Mouse (Mus musculus): ENCODE results near the gene Slc37a2. TPM values are rescaled to one million over a fixed set of nuclear protein-coding genes. Genes with fewer than 3 reads are reported as not detected.
A peak's percentile ranks its signal among the peaks of the same experiment; 100 is the strongest.
"Not testable (repeated sequence)": the region's sequence is repeated elsewhere in the genome, so short reads cannot be mapped to it uniquely, and the experiment has no call there.

The Slc37a2 gene
- 1.5 and 1.6 TPM in 2 replicates for polyA plus RNA-seq (2012; rRNA removed)

- peak; percentile 89 for DNase-seq (ENCODE audit: low read depth)
- TF ChIP-seq POLR2A (IDR thresholded peaks at IDR 0.05; ENCODE audit: borderline replicate concordance, extremely low read depth, insufficient read depth, insufficient read length, poor library complexity, severe bottlenecking), result no peak
- TF ChIP-seq CTCF (IDR thresholded peaks at IDR 0.05; ENCODE audit: borderline replicate concordance, extremely low read depth, insufficient read depth, insufficient read length), result no peak
Measured at GRCm38 (mm10) chr9:37255149-37255888, at the start of gene Slc37a2. Gene Slc37a2, minus strand, starts transcription at chr9:37255738.

GRCm38 (mm10) chr9:37301720-37302119 is 46.2 kb upstream of the Slc37a2 start:
- no peak for TF ChIP-seq POLR2A (IDR thresholded peaks at IDR 0.05; ENCODE audit: borderline replicate concordance, extremely low read depth, insufficient read depth, insufficient read length, poor library complexity, severe bottlenecking)

DNA sequence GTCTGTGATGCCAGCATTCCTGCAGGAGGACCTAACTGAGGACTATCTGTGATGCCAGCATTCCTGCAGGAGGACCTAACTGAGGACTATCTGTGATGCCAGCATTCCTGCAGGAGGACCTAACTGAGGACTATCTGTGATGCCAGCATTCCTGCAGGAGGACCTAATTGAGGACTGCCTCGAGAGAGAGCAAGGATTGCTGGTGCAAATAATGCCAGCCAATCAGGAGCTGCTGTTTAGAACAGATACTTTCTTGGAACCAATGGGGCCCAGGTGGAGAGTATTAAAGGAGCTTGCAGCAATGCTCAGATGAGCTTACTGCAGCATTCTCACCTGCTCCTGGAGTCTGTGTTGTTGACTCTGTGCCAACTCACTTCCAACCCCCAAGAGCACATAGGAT is 45.0 kb upstream of the Slc37a2 start:
- DNase-seq (ENCODE audit: low read depth), result not testable (repeated sequence)

More at GRCm38 (mm10) chr9:37301720-37302119, 46.2 kb upstream of the Slc37a2 start:
- no peak for DNase-seq (ENCODE audit: low read depth)

GRCm38 (mm10) chr9:37295586-37295985 is 40.0 kb upstream of the Slc37a2 start:
- TF ChIP-seq CTCF (IDR thresholded peaks at IDR 0.05; ENCODE audit: borderline replicate concordance, extremely low read depth, insufficient read depth, insufficient read length) (no peak), POLR2A (IDR thresholded peaks at IDR 0.05; ENCODE audit: borderline replicate concordance, extremely low read depth, insufficient read depth, insufficient read length, poor library complexity, severe bottlenecking) (no peak)
- no peak for DNase-seq (ENCODE audit: low read depth)

DNA sequence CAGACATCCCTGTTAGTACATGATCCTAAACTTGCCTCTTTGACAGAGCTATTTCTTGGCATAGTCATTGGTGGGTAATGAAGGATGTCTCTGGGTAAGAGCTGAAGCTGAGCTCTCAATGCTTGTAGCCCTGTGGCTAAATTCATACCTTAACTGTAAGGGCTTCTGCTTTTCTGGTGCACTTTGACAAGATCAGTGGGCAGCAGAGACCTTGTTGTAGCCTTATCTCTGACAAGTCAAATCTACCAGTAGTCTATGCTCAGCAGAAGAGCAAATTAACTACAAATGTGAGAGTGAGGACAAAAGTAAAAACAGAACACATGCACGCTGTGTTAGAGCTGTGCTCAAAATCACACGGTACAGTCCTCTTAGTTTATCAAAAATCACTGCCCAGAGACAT is 11.1 kb upstream of the Slc37a2 start:
- DNase-seq (ENCODE audit: low read depth), result no peak
- no peak for TF ChIP-seq CTCF (IDR thresholded peaks at IDR 0.05; ENCODE audit: borderline replicate concordance, extremely low read depth, insufficient read depth, insufficient read length)
- no peak for TF ChIP-seq POLR2A (IDR thresholded peaks at IDR 0.05; ENCODE audit: borderline replicate concordance, extremely low read depth, insufficient read depth, insufficient read length, poor library complexity, severe bottlenecking)

GRCm38 (mm10) chr9:37255889-37256225 is 319 bp upstream of the Slc37a2 start:
- no peak for TF ChIP-seq POLR2A (IDR thresholded peaks at IDR 0.05; ENCODE audit: borderline replicate concordance, extremely low read depth, insufficient read depth, insufficient read length, poor library complexity, severe bottlenecking)
- TF ChIP-seq CTCF (IDR thresholded peaks at IDR 0.05; ENCODE audit: borderline replicate concordance, extremely low read depth, insufficient read depth, insufficient read length), result peak; percentile 77; the same call in 1 of the 2 replicates
- peak; percentile 88 for DNase-seq (ENCODE audit: low read depth)

DNA sequence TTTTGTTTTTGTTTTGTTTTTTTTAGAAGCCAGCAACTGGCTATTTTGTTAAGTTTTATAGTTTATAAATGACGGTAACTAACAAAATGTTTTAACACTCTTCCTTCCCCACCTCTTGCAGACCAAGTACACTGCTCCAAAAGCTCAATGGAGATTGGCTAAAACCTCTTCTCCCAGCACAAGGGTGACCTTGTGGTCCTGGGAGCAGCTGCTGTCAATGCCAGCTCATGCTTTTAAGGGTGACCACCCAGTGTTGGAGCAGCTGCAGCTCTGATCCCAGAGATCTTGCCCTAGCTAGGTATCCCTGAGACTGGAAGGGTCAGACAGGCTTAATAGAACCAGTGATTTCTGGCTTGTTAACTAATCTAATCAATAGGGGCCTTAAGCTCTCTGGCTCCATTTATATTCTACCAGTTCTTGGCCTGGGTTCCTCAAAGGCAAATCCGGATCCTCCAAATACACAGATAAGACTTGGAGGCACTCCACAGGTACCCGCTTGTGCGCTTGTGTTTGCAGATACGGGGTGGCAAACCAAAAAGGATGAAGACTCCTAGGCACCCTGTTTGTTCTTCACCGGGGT is 917 bp downstream of the Slc37a2 start:
- no peak for TF ChIP-seq CTCF (IDR thresholded peaks at IDR 0.05; ENCODE audit: borderline replicate concordance, extremely low read depth, insufficient read depth, insufficient read length)
- no peak for TF ChIP-seq POLR2A (IDR thresholded peaks at IDR 0.05; ENCODE audit: borderline replicate concordance, extremely low read depth, insufficient read depth, insufficient read length, poor library complexity, severe bottlenecking)
- DNase-seq (ENCODE audit: low read depth), result no peak

- no peak for DNase-seq (ENCODE audit: low read depth)
- TF ChIP-seq CTCF (IDR thresholded peaks at IDR 0.05; ENCODE audit: borderline replicate concordance, extremely low read depth, insufficient read depth, insufficient read length) (no peak), POLR2A (IDR thresholded peaks at IDR 0.05; ENCODE audit: borderline replicate concordance, extremely low read depth, insufficient read depth, insufficient read length, poor library complexity, severe bottlenecking) (no peak)
Measured at GRCm38 (mm10) chr9:37250631-37251030, 4.9 kb downstream of the Slc37a2 start.

- TF ChIP-seq POLR2A (IDR thresholded peaks at IDR 0.05; ENCODE audit: borderline replicate concordance, extremely low read depth, insufficient read depth, insufficient read length, poor library complexity, severe bottlenecking), result no peak
- no peak for TF ChIP-seq CTCF (IDR thresholded peaks at IDR 0.05; ENCODE audit: borderline replicate concordance, extremely low read depth, insufficient read depth, insufficient read length)
- DNase-seq (ENCODE audit: low read depth), result no peak
Measured at GRCm38 (mm10) chr9:37249976-37250375, 5.6 kb downstream of the Slc37a2 start.

DNA sequence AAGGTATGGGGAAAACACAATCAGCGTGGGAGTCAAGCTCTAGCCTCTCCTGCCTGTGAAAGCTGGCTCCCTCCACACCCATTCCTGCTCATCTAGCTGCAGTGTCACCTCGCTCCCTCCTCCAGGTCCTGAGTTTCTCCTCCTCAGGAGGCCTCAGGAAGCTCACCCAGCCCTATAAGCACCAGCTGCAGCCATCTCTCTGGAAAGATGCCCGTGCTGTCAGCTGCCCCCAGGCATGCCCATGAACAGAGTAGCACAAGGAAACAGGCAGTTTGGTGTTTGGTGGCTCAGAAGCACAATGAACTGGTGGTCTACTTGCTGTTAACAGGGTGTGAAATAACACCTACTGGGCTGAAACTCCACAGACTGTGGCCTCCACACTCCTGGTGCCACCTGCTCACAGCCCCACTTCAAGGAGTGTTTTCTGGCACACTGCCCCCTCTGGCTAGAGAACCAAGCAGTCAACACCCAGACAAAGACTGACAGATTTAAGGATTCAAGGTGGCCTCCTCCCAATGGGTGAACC is 7.1 kb downstream of the Slc37a2 start:
- peak; percentile 89 for DNase-seq (ENCODE audit: low read depth)
- no peak for TF ChIP-seq CTCF (IDR thresholded peaks at IDR 0.05; ENCODE audit: borderline replicate concordance, extremely low read depth, insufficient read depth, insufficient read length)
- no peak for TF ChIP-seq POLR2A (IDR thresholded peaks at IDR 0.05; ENCODE audit: borderline replicate concordance, extremely low read depth, insufficient read depth, insufficient read length, poor library complexity, severe bottlenecking)

GRCm38 (mm10) chr9:37247429-37247828 is 8.1 kb downstream of the Slc37a2 start:
- TF ChIP-seq POLR2A (IDR thresholded peaks at IDR 0.05; ENCODE audit: borderline replicate concordance, extremely low read depth, insufficient read depth, insufficient read length, poor library complexity, severe bottlenecking), result no peak
- no peak for TF ChIP-seq CTCF (IDR thresholded peaks at IDR 0.05; ENCODE audit: borderline replicate concordance, extremely low read depth, insufficient read depth, insufficient read length)
- peak; percentile 19 for DNase-seq (ENCODE audit: low read depth)

GRCm38 (mm10) chr9:37245810-37246209 is 9.7 kb downstream of the Slc37a2 start:
- no peak for TF ChIP-seq POLR2A (IDR thresholded peaks at IDR 0.05; ENCODE audit: borderline replicate concordance, extremely low read depth, insufficient read depth, insufficient read length, poor library complexity, severe bottlenecking)
- no peak for TF ChIP-seq CTCF (IDR thresholded peaks at IDR 0.05; ENCODE audit: borderline replicate concordance, extremely low read depth, insufficient read depth, insufficient read length)
- no peak for DNase-seq (ENCODE audit: low read depth)
